Mouse (Mus musculus) forebrain, postnatal 0 days (tissue): ENCODE data around the gene Hist2h2aa2. TPM values are rescaled to one million over a fixed set of nuclear protein-coding genes. Genes with fewer than 3 reads are reported as not detected.
A peak's percentile ranks its signal among the peaks of the same experiment; 100 is the strongest.
"Not testable (repeated sequence)": the region's sequence is repeated elsewhere in the genome, so short reads cannot be mapped to it uniquely, and the experiment has no call there.

Experiments
- ATAC-seq: fragments of 200-750 bp; cut with Nextera tagmentation; 2 replicates; pipeline ENCODE4 v1.8.0; 2017; ENCODE audit warnings: mild to moderate bottlenecking, moderate library complexity
- DNase-seq: peaks from one replicate; pipeline ENCODE4 v3.0.0-alpha.2; 2015
- H3K27ac ChIP-seq: fragments of 300-500 bp; sonication (generic); 2 replicates; pipeline ENCODE4 v1.5.1; 2014; ENCODE audit warnings: low read depth, mild to moderate bottlenecking, antibody characterized with exemption, low read length, moderate library complexity, mixed read lengths
- H3K27me3 ChIP-seq: fragments of 300-500 bp; sonication (generic); 2 replicates; pipeline ENCODE4 v1.6.1; 2014; ENCODE audit warnings: mild to moderate bottlenecking, low read length, mixed read lengths; ENCODE audit not compliant: insufficient read depth
- H3K36me3 ChIP-seq: fragments of 300-500 bp; sonication (generic); 2 replicates; pipeline ENCODE4 v1.6.1; 2014; ENCODE audit warnings: mild to moderate bottlenecking, moderate library complexity; ENCODE audit not compliant: insufficient read depth
- H3K4me1 ChIP-seq: fragments of 300-500 bp; sonication (generic); 2 replicates; pipeline ENCODE4 v1.6.1; 2014; ENCODE audit warnings: antibody characterized with exemption; ENCODE audit not compliant: insufficient read depth
- H3K4me2 ChIP-seq: fragments of 300-500 bp; sonication (generic); 2 replicates; pipeline ENCODE4 v1.6.1; 2014; ENCODE audit warnings: low read depth, mild to moderate bottlenecking, moderate library complexity
- H3K4me3 ChIP-seq: fragments of 300-500 bp; sonication (generic); 2 replicates; pipeline ENCODE4 v1.5.1; 2014; ENCODE audit warnings: low read depth, low read length, mixed read lengths
- H3K9ac ChIP-seq: fragments of 300-500 bp; sonication (generic); 2 replicates; pipeline ENCODE4 v1.6.1; 2014; ENCODE audit warnings: mild to moderate bottlenecking
- H3K9me3 ChIP-seq: fragments of 300-500 bp; sonication (generic); 2 replicates; pipeline ENCODE4 v1.6.1; 2016; ENCODE audit warnings: low read length
- CTCF ChIP-seq: sonication (generic); IDR thresholded peaks from 2 replicates; pipeline ENCODE4 v1.5.1; 2016; ENCODE audit warnings: antibody characterized with exemption, control low read depth, low read depth
- WGBS: fragments of 180-500 bp; shearing (Covaris S2); extraction: QIAGEN DNeasy Blood & Tissue Kit; methylation state at CpG from one replicate; pipeline ENCODE4 v1.1.7; 2014; 5-methylcytosine and 5-hydroxymethylcytosine counted together
- polyA plus RNA-seq: library from polyadenylated mRNA; unstranded; fragments of >200 nt; fragmentation: Nextera tagmentation; extraction: Ambion mirVana; gene quantifications from 2 replicates; pipeline ENCODE4 v1.2.1, GENCODE M21; 2015
- total RNA-seq: library from RNA; depleted of rRNA; stranded (reverse); fragments of >200 nt; gene quantifications from 2 replicates; pipeline ENCODE4 v1.2.3, GENCODE M21; 2014

Gene Hist2h2aa2
- total and polyA plus RNA-seq, 2 experiments from 2014 or later: 32.7 to 858 TPM

- DNase-seq: no peak
- H3K4me1 ChIP-seq: peaks cover 10% of the 10 kb centered on the region
- 60% methylated on average over 4 of the region's 4 CpGs for WGBS
- no peak overlapping the region for H3K9ac ChIP-seq
- H3K36me3 ChIP-seq: no peaks in the 10 kb centered on the region
- H3K27me3 ChIP-seq: no peaks in the 10 kb centered on the region
- no peak for ATAC-seq
- H3K4me2 ChIP-seq: peak overlapping the region; percentile 80
- no peak overlapping the region for H3K4me3 ChIP-seq
- no peak for TF ChIP-seq CTCF
- no peak overlapping the region for H3K27ac ChIP-seq
- no peaks in the 10 kb centered on the region for H3K9me3 ChIP-seq
Measured at GRCm38 (mm10) chr3:96222774-96223173, 17.3 kb downstream of the Hist2h2aa2 start.

- Histone ChIP-seq H3K9me3 (no peaks in the 10 kb centered on the region), H3K4me2 (peak overlapping the region; percentile 80), H3K36me3 (no peaks in the 10 kb centered on the region), H3K9ac (peak overlapping the region; percentile 69), H3K27ac (peak overlapping the region; percentile 92), H3K4me1 (peaks cover 10% of the 10 kb centered on the region), H3K4me3 (peak overlapping the region; percentile 63), H3K27me3 (no peaks in the 10 kb centered on the region)
- ATAC-seq (no peak), DNase-seq (no peak)
- 9% methylated on average over 9 of the region's 9 CpGs for whole genome bisulfite sequencing
- TF ChIP-seq CTCF: no peak
Measured at GRCm38 (mm10) chr3:96221640-96222038, 18.4 kb downstream of the Hist2h2aa2 start.

DNA sequence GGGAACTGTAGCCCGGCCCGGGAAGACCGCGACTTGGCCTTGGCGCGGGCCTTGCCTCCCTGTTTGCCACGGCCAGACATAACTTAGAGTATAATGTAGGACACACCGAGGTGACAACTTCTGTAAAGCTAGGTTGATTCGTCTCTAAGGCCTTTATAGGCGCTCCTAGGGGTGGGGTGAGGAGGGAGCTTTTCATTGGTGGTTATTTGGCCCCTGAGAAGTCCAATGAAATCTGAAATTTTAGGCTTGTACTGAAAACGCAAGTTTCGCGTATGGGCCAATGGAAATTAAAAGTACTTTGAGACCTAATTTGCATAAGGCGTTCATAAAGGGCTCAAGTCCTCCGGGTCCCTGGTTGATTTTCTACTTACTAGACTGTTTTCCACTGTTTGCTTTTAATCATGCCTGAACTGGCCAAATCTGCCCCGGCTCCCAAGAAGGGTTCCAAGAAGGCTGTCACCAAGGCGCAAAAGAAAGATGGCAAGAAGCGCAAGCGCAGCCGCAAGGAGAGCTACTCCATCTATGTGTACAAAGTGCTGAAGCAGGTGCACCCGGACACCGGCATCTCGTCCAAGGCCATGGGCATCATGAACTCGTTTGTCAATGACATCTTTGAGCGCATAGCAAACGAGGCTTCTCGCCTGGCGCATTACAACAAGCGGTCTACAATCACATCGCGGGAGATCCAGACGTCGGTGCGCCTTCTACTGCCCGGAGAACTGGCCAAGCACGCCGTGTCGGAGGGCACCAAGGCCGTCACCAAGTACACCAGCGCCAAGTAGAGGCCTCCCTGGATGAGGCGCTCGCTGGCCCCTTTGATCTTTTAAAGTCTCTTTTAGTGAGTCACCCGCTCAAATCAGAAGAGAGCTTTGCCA is 19.1 kb downstream of the Hist2h2aa2 start, which contains the start of the genes Hist2h2ac and Hist2h2be:
TSS of gene Hist2h2ac (minus strand) at position 116 of the 875 bp plus-strand sequence.
TSS of gene Hist2h2be (plus strand) at position 355 of the 875 bp plus-strand sequence.
- ATAC-seq (peak; percentile 84), DNase-seq (peak; percentile 92)
- Histone ChIP-seq H3K9ac (peak within 1 kb of the TSS; percentile 69), H3K4me2 (peak within 1 kb of the TSS; percentile 80), H3K4me1 (peaks cover 10% of the 10 kb centered on the region), H3K27me3 (no peaks in the 10 kb centered on the region), H3K4me3 (peak within 1 kb of the TSS; percentile 63), H3K9me3 (no peaks in the 10 kb centered on the region), H3K27ac (peak within 1 kb of the TSS; percentile 92), H3K36me3 (no peaks in the 10 kb centered on the region)
- no peak for TF ChIP-seq CTCF
- WGBS: under 1% methylated on average over 43 of the region's 43 CpGs

DNA sequence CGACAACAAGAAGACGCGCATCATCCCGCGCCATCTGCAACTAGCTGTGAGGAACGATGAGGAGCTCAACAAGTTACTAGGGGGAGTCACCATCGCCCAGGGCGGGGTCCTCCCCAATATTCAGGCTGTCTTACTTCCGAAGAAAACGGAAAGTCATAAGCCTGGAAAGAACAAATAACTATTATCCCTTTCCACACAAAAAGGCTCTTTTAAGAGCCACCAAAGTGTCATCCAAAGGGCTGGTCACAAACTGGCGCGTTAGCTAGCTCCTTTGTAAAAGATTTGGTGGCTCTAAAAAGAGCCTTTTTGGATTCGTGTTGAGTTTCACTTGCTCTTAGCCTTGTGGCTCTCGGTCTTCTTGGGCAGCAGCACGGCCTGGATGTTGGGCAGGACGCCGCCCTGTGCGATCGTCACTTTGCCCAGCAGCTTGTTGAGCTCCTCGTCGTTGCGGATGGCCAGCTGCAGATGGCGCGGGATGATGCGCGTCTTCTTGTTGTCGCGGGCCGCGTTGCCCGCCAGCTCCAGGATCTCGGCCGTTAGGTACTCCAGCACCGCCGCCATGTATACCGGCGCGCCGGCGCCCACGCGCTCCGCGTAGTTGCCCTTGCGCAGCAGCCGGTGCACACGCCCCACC is 19.8 kb downstream of the Hist2h2aa2 start:
- Histone ChIP-seq H3K9ac (peak overlapping the region; percentile 69), H3K27ac (peak overlapping the region; percentile 92), H3K4me2 (peak overlapping the region; percentile 80), H3K4me3 (peak overlapping the region; percentile 63)
- DNase-seq, H3K4me1 ChIP-seq, H3K9me3 ChIP-seq, H3K27me3 ChIP-seq, H3K36me3 ChIP-seq: not testable (repeated sequence)
- WGBS: under 1% methylated on average over 33 of the region's 47 CpGs
- ATAC-seq: peak; percentile 5

- peak; percentile 90 for DNase-seq
- Histone ChIP-seq H3K27me3 (no peaks in the 10 kb centered on the region), H3K4me2 (peak within 1 kb of the TSS; percentile 80), H3K9me3 (no peaks in the 10 kb centered on the region), H3K4me3 (peak within 1 kb of the TSS; percentile 63), H3K9ac (peak within 1 kb of the TSS; percentile 69), H3K36me3 (no peaks in the 10 kb centered on the region), H3K27ac (peak within 1 kb of the TSS; percentile 92), H3K4me1 (peaks cover 5% of the 10 kb centered on the region)
- TF ChIP-seq CTCF: no peak
- ATAC-seq: peak; percentile 94
- 2% methylated on average over 36 of the region's 37 CpGs for WGBS
Measured at GRCm38 (mm10) chr3:96219661-96220130, 20.4 kb downstream of the Hist2h2aa2 start, which contains the start of the genes Bola1 and Hist2h2ab. Gene Bola1, minus strand, starts transcription at chr3:96219709. Gene Hist2h2ab, plus strand, starts transcription at chr3:96219865.

GRCm38 (mm10) chr3:96219191-96219641 is 20.9 kb downstream of the Hist2h2aa2 start:
- Histone ChIP-seq H3K27ac (peak overlapping the region; percentile 92), H3K9ac (peak overlapping the region; percentile 69), H3K36me3 (no peaks in the 10 kb centered on the region), H3K27me3 (no peaks in the 10 kb centered on the region), H3K4me1 (peaks cover 5% of the 10 kb centered on the region), H3K4me3 (peak overlapping the region; percentile 63), H3K4me2 (peak overlapping the region; percentile 80), H3K9me3 (no peaks in the 10 kb centered on the region)
- WGBS: 0% methylated on average over 12 of the region's 12 CpGs
- DNase-seq (no peak), ATAC-seq (peak; percentile 37)
- peak; percentile 50 for TF ChIP-seq CTCF
